Mouse (Mus musculus): Measurements from ENCODE around the gene Unc45b. TPM values are rescaled to one million over a fixed set of nuclear protein-coding genes. Genes with fewer than 3 reads are reported as not detected.
A peak's percentile ranks its signal among the peaks of the same experiment; 100 is the strongest.
"Not testable (repeated sequence)": the region's sequence is repeated elsewhere in the genome, so short reads cannot be mapped to it uniquely, and the experiment has no call there.

Gene Unc45b
- total RNA-seq, 2 experiments from 2014 or later: 1.6 to 2.3 TPM

- no peak for DNase-seq
These were observed 12.9 kb upstream of the Unc45b start for GRCm38 (mm10) chr11:82897478-82897877.

- DNase-seq: no peak
These were observed 10.6 kb upstream of the Unc45b start for GRCm38 (mm10) chr11:82899720-82900119.

GRCm38 (mm10) chr11:82901606-82902310 lies 8.6 kb upstream of the Unc45b start:
- DNase-seq: no peak

- DNase-seq: no peak
These were observed 5.4 kb upstream of the Unc45b start for GRCm38 (mm10) chr11:82904952-82905351.

GRCm38 (mm10) chr11:82905816-82906215 lies 4.5 kb upstream of the Unc45b start:
- DNase-seq: no peak

GRCm38 (mm10) chr11:82907651-82908607 lies 2.4 kb upstream of the Unc45b start, which contains the start of gene Nle1:
Gene Nle1, minus strand, starts transcription at chr11:82908411.
- DNase-seq: peak; percentile 92

GRCm38 (mm10) chr11:82908608-82908989 lies 1.8 kb upstream of the Unc45b start:
- no peak for DNase-seq

- no peak for DNase-seq
These were observed 484 bp downstream of the Unc45b start for GRCm38 (mm10) chr11:82910679-82911389.

GRCm38 (mm10) chr11:82914711-82915352 lies 4.5 kb downstream of the Unc45b start:
- DNase-seq: peak; percentile 56 to 65

- no peak for DNase-seq
These were observed 10.4 kb downstream of the Unc45b start for GRCm38 (mm10) chr11:82920768-82921167.

GRCm38 (mm10) chr11:82921691-82922090 lies 11.3 kb downstream of the Unc45b start:
- DNase-seq: no peak

GRCm38 (mm10) chr11:82923910-82924309 lies 13.6 kb downstream of the Unc45b start:
- DNase-seq: not testable (repeated sequence)

GRCm38 (mm10) chr11:82928897-82929632 lies 18.7 kb downstream of the Unc45b start:
- DNase-seq: no peak

- no peak for DNase-seq
These were observed 19.2 kb downstream of the Unc45b start for GRCm38 (mm10) chr11:82929633-82929950.

GRCm38 (mm10) chr11:82930391-82930955 lies 20.1 kb downstream of the Unc45b start:
- not testable (repeated sequence) for DNase-seq

GRCm38 (mm10) chr11:82931161-82931560 lies 20.8 kb downstream of the Unc45b start:
- DNase-seq: not testable (repeated sequence)

- not testable (repeated sequence) for DNase-seq
These were observed 21.5 kb downstream of the Unc45b start for GRCm38 (mm10) chr11:82931671-82932450.

GRCm38 (mm10) chr11:82933186-82933585 lies 22.8 kb downstream of the Unc45b start:
- no peak for DNase-seq

- DNase-seq: no peak
These were observed 33.0 kb downstream of the Unc45b start for GRCm38 (mm10) chr11:82943336-82943735.

- no peak for DNase-seq
These were observed 35.3 kb downstream of the Unc45b start for GRCm38 (mm10) chr11:82945636-82946035.
